In the genomic region with DNA sequence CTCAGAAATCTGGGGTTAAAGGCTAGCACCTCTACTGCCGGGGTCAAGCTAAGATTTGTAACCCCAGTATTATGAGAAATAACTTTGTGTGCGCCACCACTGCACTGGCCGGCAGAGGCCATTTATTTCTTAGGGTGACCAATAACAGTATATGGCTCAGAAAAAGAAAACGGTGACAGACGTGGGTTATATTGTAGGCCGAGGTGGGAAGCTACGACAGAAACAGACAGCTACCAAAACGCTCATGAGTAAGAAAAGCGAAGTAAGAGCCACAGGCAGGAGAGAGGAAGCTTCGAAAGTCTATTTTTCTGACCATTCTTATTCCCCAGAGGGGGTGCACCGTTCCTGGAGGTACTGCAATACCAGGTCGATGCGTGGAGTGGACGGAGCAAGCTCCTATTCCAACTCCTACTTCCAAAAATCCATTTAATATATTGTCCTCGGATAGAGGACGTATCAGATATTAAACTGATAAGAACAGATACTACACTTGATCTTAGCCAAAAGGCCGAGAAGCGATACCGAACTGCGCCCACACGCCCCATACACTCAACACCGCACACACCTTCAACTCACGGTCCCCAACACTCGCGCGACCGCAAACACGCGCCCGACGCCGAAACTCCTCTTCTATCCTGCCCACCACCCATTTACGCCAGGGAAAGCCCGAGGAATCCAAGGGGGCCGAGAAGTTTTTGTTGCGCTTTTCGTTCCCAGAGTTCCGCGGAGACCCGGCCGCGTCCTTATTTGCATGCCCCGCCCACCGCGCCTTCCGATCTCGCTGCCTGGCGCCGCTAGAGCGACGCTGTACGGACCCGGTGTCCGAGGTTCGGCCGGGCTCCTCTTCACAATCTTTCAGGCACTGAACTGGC, we compare ENCODE assay signal across 8 mouse cellular contexts. TPM values are rescaled to one million over a fixed set of nuclear protein-coding genes. Genes with fewer than 3 reads are reported as not detected.
DNase-seq lines count a peak whose midpoint lies in the region; ATAC-seq lines count a peak whose summit lies in the region.
"Not testable (repeated sequence)": the region's sequence is repeated elsewhere in the genome, so short reads cannot be mapped to it uniquely, and the experiment has no call there.

No protein-coding gene starts in this region.

- not testable (repeated sequence) for H3K36me3 ChIP-seq in hindbrain, embryonic 13.5 days

- under 1% methylated on average over 44 of the region's 56 CpGs for WGBS in hindbrain, embryonic 13.5 days

- H3K9ac ChIP-seq in hindbrain, embryonic 13.5 days, result peak overlapping the region; percentile 66

- H3K27me3 ChIP-seq in hindbrain, embryonic 13.5 days, result not testable (repeated sequence)

- peak overlapping the region; percentile 28 for H3K4me3 ChIP-seq in hindbrain, embryonic 13.5 days

- H3K9me3 ChIP-seq in hindbrain, embryonic 13.5 days, result not testable (repeated sequence)

- H3K27ac ChIP-seq in hindbrain, embryonic 13.5 days, result peak overlapping the region; percentile 95

- H3K4me2 ChIP-seq in hindbrain, embryonic 13.5 days, result peak overlapping the region; percentile 44

- peak; percentile 84 for ATAC-seq in hindbrain, embryonic 13.5 days (ENCODE audit: low FRiP score)

- DNase-seq in T-cell, adult 2 months (ENCODE audit: low spot score), result peak; percentile 63
- DNase-seq in cerebellum, postnatal 36 days, result peak; percentile 71 to 74
- peak; percentile 25 to 72 for DNase-seq in frontal cortex, postnatal 36 days (ENCODE audit: low spot score in 2 of 2)
- peak; percentile 48 to 58 for DNase-seq in layer of hippocampus, postnatal 25 days (ENCODE audit: extremely low spot score in 1 of 2, low spot score in 1 of 2)
- peak; percentile 70 for DNase-seq in lung, postnatal 10 days
- peak; percentile 52 for DNase-seq in ovary, postnatal 14 days (ENCODE audit: low spot score)
- peak; percentile 80 for DNase-seq in thymus, postnatal 0 days (ENCODE audit: low spot score)

- H3K4me1 ChIP-seq in hindbrain, embryonic 13.5 days (replicated peaks), result peaks cover 12% of the 10 kb centered on the region; the same call in 1 of the 2 replicates

RNA-seq across cellular contexts. Expression of gene Rdm1, which starts 18.7 kb away (rescaled TPM):
- polyA plus RNA-seq in hindbrain, embryonic 13.5 days (2015; fragmentation: Nextera tagmentation; extraction: Ambion mirVana), result 15.5 and 18.9 TPM in 2 replicates
- total RNA-seq in layer of hippocampus, postnatal 25 days (2021), result 1 to 10 TPM; 8.1 to 8.2 TPM
- polyA plus RNA-seq in thymus, postnatal 0 days (2015; fragmentation: Nextera tagmentation; extraction: Ambion mirVana), result 44.5 and 46.0 TPM in 2 replicates

RNA-seq across cellular contexts. Expression of gene Arl4d, which starts 19.7 kb away (rescaled TPM):
- polyA plus RNA-seq in hindbrain, embryonic 13.5 days (2015; fragmentation: Nextera tagmentation; extraction: Ambion mirVana), result 8.0 and 10.7 TPM in 2 replicates
- total RNA-seq in layer of hippocampus, postnatal 25 days (2021), result 10 to 100 TPM; 10.4 to 11.9 TPM
- 3.0 and 3.1 TPM in 2 replicates for polyA plus RNA-seq in thymus, postnatal 0 days (2015; fragmentation: Nextera tagmentation; extraction: Ambion mirVana)

RNA-seq across cellular contexts. Expression of gene Gm11634, which starts 46.6 kb away (rescaled TPM):
- not detected in 2 replicates for polyA plus RNA-seq in hindbrain, embryonic 13.5 days (2015; fragmentation: Nextera tagmentation; extraction: Ambion mirVana)
- total RNA-seq in layer of hippocampus, postnatal 25 days (2021), result not detected
- not detected in 2 replicates for polyA plus RNA-seq in thymus, postnatal 0 days (2015; fragmentation: Nextera tagmentation; extraction: Ambion mirVana)

Comparison
In these comparisons a context has a peak if more than half of its experiments do, and no peak if none do; other contexts are left out.
1. Peak in every context shown above with its lines: DNase-seq, ATAC-seq, H3K4me3 ChIP-seq and H3K27ac ChIP-seq.